Mouse (Mus musculus) erythroblast, embryonic 14.5 days (primary cell): ENCODE data around the gene Ehd3.

Experiments
- GATA1 ChIP-seq: IDR thresholded peaks from 2 replicates; pipeline ENCODE4 v1.6.1; 2012; ENCODE audit warnings: low read length, inconsistent platforms, mixed read lengths
- TAL1 ChIP-seq: IDR thresholded peaks from 3 replicates; pipeline ENCODE4 v1.6.1; 2012; ENCODE audit warnings: low read length, inconsistent platforms, mixed read lengths

GRCm38 (mm10) chr17:73827446-73827845, 23.5 kb downstream of the Ehd3 start:
- no peak for TF ChIP-seq GATA1
- no peak for TF ChIP-seq TAL1
